Comparison of ENCODE assay signal across 9 mouse cellular contexts in the genomic region with DNA sequence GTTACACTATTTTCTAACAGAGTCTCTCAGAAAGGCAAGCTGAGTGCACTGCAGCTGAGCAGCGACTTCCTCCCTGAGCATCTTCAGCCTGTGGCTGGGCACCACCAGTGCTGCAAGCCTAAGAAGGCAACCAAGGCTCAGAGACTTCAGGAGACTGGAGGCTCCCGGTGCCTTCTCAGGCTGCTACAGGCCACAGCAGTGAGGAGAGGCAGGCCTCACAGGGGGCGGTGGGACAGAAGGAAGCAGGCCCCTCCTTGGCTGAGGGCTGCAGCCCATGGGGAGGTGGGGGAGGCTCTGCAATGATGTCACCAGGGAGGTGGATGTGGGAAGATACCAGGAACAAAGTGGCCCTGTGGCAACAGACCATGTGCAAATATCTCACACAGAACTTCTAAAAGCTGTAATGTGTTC. TPM values are rescaled to one million over a fixed set of nuclear protein-coding genes. Genes with fewer than 3 reads are reported as not detected.
DNase-seq lines count a peak whose midpoint lies in the region; ATAC-seq lines count a peak whose summit lies in the region.
"Had no signal": no experiment of that assay in that cellular context is flagged by ENCODE, and none has a peak within 500 bp of the region (broad histone marks: within the 10 kb centered on the region; RNA-seq: fewer than 3 reads in every experiment).

No protein-coding gene starts in this region.

- peak overlapping the region; percentile 42 for H3K9ac ChIP-seq in heart, embryonic 13.5 days
- H3K9ac ChIP-seq in embryonic facial prominence, embryonic 14.5 days (ENCODE audit: low read depth, low read length), result no peak overlapping the region
- no peak overlapping the region for H3K9ac ChIP-seq in intestine, embryonic 15.5 days

- H3K27ac ChIP-seq in heart, embryonic 13.5 days (replicated peaks), result peak overlapping the region; percentile 77
- H3K27ac ChIP-seq in embryonic facial prominence, embryonic 14.5 days (replicated peaks; ENCODE audit: low read depth, low read length), result peak overlapping the region; percentile 57
- no peak overlapping the region for H3K27ac ChIP-seq in intestine, embryonic 15.5 days

- no peak for DNase-seq in heart, adult 11 months
- peak; percentile 58 for DNase-seq in R1 (ENCODE audit: low read depth, low spot score)
- DNase-seq in embryonic facial prominence, embryonic 14.5 days (ENCODE audit: low spot score), result no peak
- no peak for DNase-seq in layer of hippocampus, postnatal 25 days (ENCODE audit: extremely low spot score in 1 of 2, low spot score in 1 of 2)
- DNase-seq in urinary bladder, adult 2 months (ENCODE audit: low spot score), result no peak
- DNase-seq in urinary bladder, postnatal 25 days (ENCODE audit: low spot score), result no peak

- H3K9me3 ChIP-seq in heart, embryonic 13.5 days, result no peaks in the 10 kb centered on the region
- H3K9me3 ChIP-seq in embryonic facial prominence, embryonic 14.5 days (ENCODE audit: control insufficient read depth, low read length), result no peaks in the 10 kb centered on the region
- no peaks in the 10 kb centered on the region for H3K9me3 ChIP-seq in intestine, embryonic 15.5 days

- no peak for ATAC-seq in heart, embryonic 13.5 days (ENCODE audit: extremely low read depth, insufficient number of reproducible peaks, low FRiP score, low TSS enrichment)
- ATAC-seq in embryonic facial prominence, embryonic 14.5 days (ENCODE audit: low read depth), result peak; percentile 10; the same call in 1 of the 2 replicates
- 0 out of 2 replicates have a peak, but pooled peaks have one; percentile 34 for ATAC-seq in intestine, embryonic 15.5 days

- no peak overlapping the region for H3K4me3 ChIP-seq in heart, embryonic 13.5 days
- no peak overlapping the region for H3K4me3 ChIP-seq in embryonic facial prominence, embryonic 14.5 days (ENCODE audit: low read depth, low read length)
- no peak overlapping the region for H3K4me3 ChIP-seq in intestine, embryonic 15.5 days (replicated peaks)
- H3K4me3 ChIP-seq: myocyte had no signal

- peaks cover 29% of the 10 kb centered on the region for H3K36me3 ChIP-seq in heart, embryonic 13.5 days
- peaks cover 24% of the 10 kb centered on the region; the same call in 1 of the 2 replicates for H3K36me3 ChIP-seq in embryonic facial prominence, embryonic 14.5 days (ENCODE audit: control insufficient read depth, insufficient read depth, low read length)
- H3K36me3 ChIP-seq in intestine, embryonic 15.5 days, result no peaks in the 10 kb centered on the region; the same call in none of the 2 replicates

- H3K27me3 ChIP-seq in heart, embryonic 13.5 days (replicated peaks), result 0 out of 2 replicates have a peak, but pooled peaks cover 2% of the 10 kb centered on the region
- no peaks in the 10 kb centered on the region for H3K27me3 ChIP-seq in embryonic facial prominence, embryonic 14.5 days (replicated peaks; ENCODE audit: control insufficient read depth, insufficient read depth, low read length)
- no peaks in the 10 kb centered on the region for H3K27me3 ChIP-seq in intestine, embryonic 15.5 days (replicated peaks)

- H3K4me1 ChIP-seq in heart, embryonic 13.5 days, result peaks cover 17% of the 10 kb centered on the region
- H3K4me1 ChIP-seq in embryonic facial prominence, embryonic 14.5 days (ENCODE audit: control insufficient read depth, insufficient read depth, low read length), result no peaks in the 10 kb centered on the region
- peaks cover 9% of the 10 kb centered on the region; the same call in 1 of the 2 replicates for H3K4me1 ChIP-seq in intestine, embryonic 15.5 days (replicated peaks)

- WGBS in heart, embryonic 13.5 days, result 26% methylated on average over 3 of the region's 3 CpGs
- 31% methylated on average over 3 of the region's 3 CpGs for WGBS in embryonic facial prominence, embryonic 14.5 days
- 34% methylated on average over 3 of the region's 3 CpGs for WGBS in intestine, embryonic 15.5 days

- 0 out of 2 replicates have a peak overlapping the region, but pooled peaks have one; percentile 24 for H3K4me2 ChIP-seq in heart, embryonic 13.5 days
- no peak overlapping the region for H3K4me2 ChIP-seq in embryonic facial prominence, embryonic 14.5 days (ENCODE audit: low read depth, low read length)
- H3K4me2 ChIP-seq in intestine, embryonic 15.5 days (replicated peaks), result no peak overlapping the region

RNA-seq across cellular contexts. Expression of a gene that starts 25.1 kb away (rescaled TPM):
- polyA plus RNA-seq in heart, embryonic 13.5 days (2015; fragmentation: Nextera tagmentation; extraction: Ambion mirVana), result 44.3 TPM in 2 replicates
- polyA plus RNA-seq in embryonic facial prominence, embryonic 14.5 days (2014; fragmentation: Nextera tagmentation; extraction: Ambion mirVana), result 57.5 and 60.8 TPM in 2 replicates
- polyA plus RNA-seq in intestine, embryonic 15.5 days (2015; fragmentation: Nextera tagmentation; extraction: Ambion mirVana), result 89.4 and 92.1 TPM in 2 replicates
- total RNA-seq in layer of hippocampus, postnatal 25 days (2021), result 10 to 100 TPM; 29.7 to 35.0 TPM
- polyA plus RNA-seq in urinary bladder, adult 2 months (2012; rRNA removed), result 56.3 and 57.6 TPM in 2 replicates

RNA-seq across cellular contexts. Expression of a gene that starts 50.2 kb away (rescaled TPM):
- polyA plus RNA-seq in heart, embryonic 13.5 days (2015; fragmentation: Nextera tagmentation; extraction: Ambion mirVana), result 29.5 and 30.5 TPM in 2 replicates
- 32.9 and 38.0 TPM in 2 replicates for polyA plus RNA-seq in embryonic facial prominence, embryonic 14.5 days (2014; fragmentation: Nextera tagmentation; extraction: Ambion mirVana)
- 34.6 and 34.9 TPM in 2 replicates for polyA plus RNA-seq in intestine, embryonic 15.5 days (2015; fragmentation: Nextera tagmentation; extraction: Ambion mirVana)
- total RNA-seq in layer of hippocampus, postnatal 25 days (2021), result 10 to 100 TPM; 57.9 to 59.4 TPM
- polyA plus RNA-seq in urinary bladder, adult 2 months (2012; rRNA removed), result 37.5 and 41.7 TPM in 2 replicates

RNA-seq across cellular contexts. Expression of a gene that starts 50.7 kb away (rescaled TPM):
- polyA plus RNA-seq in heart, embryonic 13.5 days (2015; fragmentation: Nextera tagmentation; extraction: Ambion mirVana), result 19.0 and 19.6 TPM in 2 replicates
- polyA plus RNA-seq in embryonic facial prominence, embryonic 14.5 days (2014; fragmentation: Nextera tagmentation; extraction: Ambion mirVana), result 24.0 and 24.2 TPM in 2 replicates
- 26.1 and 27.9 TPM in 2 replicates for polyA plus RNA-seq in intestine, embryonic 15.5 days (2015; fragmentation: Nextera tagmentation; extraction: Ambion mirVana)
- 10 to 100 TPM; 12.0 to 16.9 TPM for total RNA-seq in layer of hippocampus, postnatal 25 days (2021)
- polyA plus RNA-seq in urinary bladder, adult 2 months (2012; rRNA removed), result 16.9 and 25.3 TPM in 2 replicates

RNA-seq across cellular contexts. Expression of a gene that starts 51.5 kb away (rescaled TPM):
- 20.5 and 24.8 TPM in 2 replicates for polyA plus RNA-seq in heart, embryonic 13.5 days (2015; fragmentation: Nextera tagmentation; extraction: Ambion mirVana)
- polyA plus RNA-seq in embryonic facial prominence, embryonic 14.5 days (2014; fragmentation: Nextera tagmentation; extraction: Ambion mirVana), result 28.2 and 29.0 TPM in 2 replicates
- polyA plus RNA-seq in intestine, embryonic 15.5 days (2015; fragmentation: Nextera tagmentation; extraction: Ambion mirVana), result 27.3 and 28.6 TPM in 2 replicates
- 10 to 100 TPM; 48.8 to 52.1 TPM for total RNA-seq in layer of hippocampus, postnatal 25 days (2021)
- polyA plus RNA-seq in urinary bladder, adult 2 months (2012; rRNA removed), result 15.2 and 16.9 TPM in 2 replicates
